Mouse (Mus musculus) kidney, adult 2 months (tissue): ENCODE data around the gene Rbpms2.

ENCODE experiments used
- CTCF ChIP-seq: fragments of 200-500 bp; conservative IDR thresholded peaks from 2 replicates; pipeline ENCODE4 v1.5.1; 2011; ENCODE audit warnings: low read depth, mild to moderate bottlenecking, control low read depth, low read length, moderate library complexity, mixed read lengths; ENCODE audit not compliant: insufficient read depth, insufficient read length
- POLR2A ChIP-seq: fragments of 200-500 bp; IDR thresholded peaks from one replicate; pipeline ENCODE4 v1.6.1; 2011; ENCODE audit warnings: low read depth, low read length, control low read depth

DNA sequence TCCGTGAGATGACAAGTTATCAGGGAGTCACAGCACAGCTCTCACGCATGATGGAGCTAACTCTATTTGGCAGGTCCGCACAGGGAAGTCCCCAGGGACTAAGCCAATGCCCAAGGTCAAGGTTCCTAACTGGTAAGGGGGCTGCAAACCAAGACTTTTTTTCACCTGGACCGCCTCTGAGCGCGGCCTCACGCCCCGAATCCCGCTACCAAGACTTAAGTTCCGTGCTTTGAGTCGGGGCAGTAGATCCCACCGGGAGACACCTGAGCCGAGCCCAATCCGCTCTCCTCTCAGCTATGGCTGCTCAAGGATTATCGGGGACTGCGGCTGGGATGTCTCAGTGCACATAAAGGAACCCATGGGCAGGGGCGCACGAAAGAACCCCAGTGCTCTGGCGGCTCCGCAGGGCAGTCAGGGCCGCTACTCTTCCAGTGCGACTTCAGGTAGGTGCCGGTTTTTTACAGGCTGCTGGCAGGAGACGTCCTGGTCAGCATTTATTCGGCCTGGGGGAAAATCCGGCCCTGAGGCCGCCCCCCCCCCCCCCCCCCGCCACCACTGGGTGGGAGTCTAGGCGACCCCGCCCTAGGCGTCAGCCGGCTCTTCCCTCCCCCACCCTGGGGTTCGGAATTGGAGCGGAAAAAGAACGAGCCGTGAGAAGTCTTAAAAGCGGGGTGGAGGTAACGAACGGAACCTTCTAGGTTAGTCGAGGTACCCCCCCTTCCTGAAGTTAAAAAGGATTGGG is at the start of gene Rbpms2:
- TF ChIP-seq POLR2A (no peak), CTCF (no peak)
